Comparison of ENCODE assay signal across 9 mouse cellular contexts in the genomic region with DNA sequence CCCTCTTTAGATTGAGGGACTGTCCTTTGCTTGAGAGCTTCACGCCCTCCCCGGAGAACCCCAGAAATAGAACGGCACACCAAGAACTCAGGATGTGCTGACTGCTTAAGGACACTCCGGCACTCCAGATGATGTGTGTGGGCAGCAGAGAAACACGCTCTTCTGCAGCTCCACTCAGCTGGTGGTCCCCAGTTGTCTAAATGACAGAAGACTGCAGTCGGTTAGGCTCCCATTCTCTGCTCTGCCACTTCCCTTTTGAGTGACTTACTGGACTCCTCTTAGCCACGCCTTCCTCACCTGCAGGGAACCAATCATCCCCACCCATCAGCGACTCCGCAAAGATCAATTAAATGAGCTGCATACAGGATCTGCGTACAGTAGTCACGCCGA. TPM values are rescaled to one million over a fixed set of nuclear protein-coding genes. Genes with fewer than 3 reads are reported as not detected.
DNase-seq lines count a peak whose midpoint lies in the region; ATAC-seq lines count a peak whose summit lies in the region.
"Had no signal": no experiment of that assay in that cellular context is flagged by ENCODE, and none has a peak within 500 bp of the region (broad histone marks: within the 10 kb centered on the region; RNA-seq: fewer than 3 reads in every experiment).

No protein-coding gene starts in this region.

- H3K4me1 ChIP-seq in heart, embryonic 10.5 days, result peaks cover 17% of the 10 kb centered on the region
- peaks cover 59% of the 10 kb centered on the region for H3K4me1 ChIP-seq in liver, embryonic 12.5 days

- no peak for DNase-seq in heart, embryonic 10.5 days (ENCODE audit: low spot score)
- no peak for DNase-seq in heart, adult 9 months (ENCODE audit: low spot score in 2 of 2)
- DNase-seq in cerebellum, adult 8-10 months, result no peak
- DNase-seq in spleen, postnatal 4 days (ENCODE audit: low spot score in 2 of 2), result no peak

- no peaks in the 10 kb centered on the region for H3K27me3 ChIP-seq in heart, embryonic 10.5 days (ENCODE audit: insufficient read depth, poor library complexity, severe bottlenecking)
- peaks cover 37% of the 10 kb centered on the region for H3K27me3 ChIP-seq in liver, embryonic 12.5 days (replicated peaks)

- peak overlapping the region; percentile 49 for H3K4me3 ChIP-seq in heart, embryonic 10.5 days
- H3K4me3 ChIP-seq in liver, embryonic 12.5 days, result peak overlapping the region; percentile 3; the same call in 1 of the 2 replicates

- 28% methylated on average over 12 of the region's 12 CpGs for WGBS in heart, embryonic 10.5 days
- WGBS in liver, embryonic 12.5 days (ENCODE audit: insufficient replicate concordance), result 36% methylated on average over 12 of the region's 12 CpGs

- peak overlapping the region; percentile 32; the same call in 1 of the 2 replicates for H3K9ac ChIP-seq in liver, embryonic 12.5 days

- no peaks in the 10 kb centered on the region for H3K9me3 ChIP-seq in heart, embryonic 10.5 days
- no peaks in the 10 kb centered on the region for H3K9me3 ChIP-seq in liver, embryonic 12.5 days (replicated peaks)

- peak overlapping the region; percentile 50 for H3K4me2 ChIP-seq in liver, embryonic 12.5 days

- no peaks in the 10 kb centered on the region for H3K36me3 ChIP-seq in heart, embryonic 10.5 days
- no peaks in the 10 kb centered on the region for H3K36me3 ChIP-seq in liver, embryonic 12.5 days

- peak overlapping the region; percentile 52; the same call in 1 of the 2 replicates for H3K27ac ChIP-seq in heart, embryonic 10.5 days
- no peak overlapping the region for H3K27ac ChIP-seq in liver, embryonic 12.5 days

- peak; percentile 32 for ATAC-seq in CD4-positive, CD25-positive, alpha-beta regulatory T cell, adult 4 months
- peak; percentile 61 for ATAC-seq in granulocyte monocyte progenitor cell, adult 5-6 weeks (replicated peaks; ENCODE audit: poor library complexity, severe bottlenecking)
- no peak for ATAC-seq in liver, embryonic 12.5 days
- ATAC-seq in cerebellum, adult (ENCODE audit: insufficient number of reproducible peaks, low FRiP score, low TSS enrichment), result no peak

RNA-seq across cellular contexts. Expression of gene Ociad2, which starts 18.9 kb away (rescaled TPM):
- 21.0 and 23.1 TPM in 2 replicates for polyA plus RNA-seq in heart, embryonic 10.5 days (2016; fragmentation: Nextera tagmentation; extraction: Ambion mirVana)
- polyA plus RNA-seq in CD4-positive, CD25-positive, alpha-beta regulatory T cell, adult 4 months (2017; shearing (Covaris generic)), result under 1 TPM; 0.80 to 0.96 TPM
- total RNA-seq in granulocyte monocyte progenitor cell, adult 5-6 weeks (2014; fragmentation: Nextera tagmentation), result 2.6 and 3.5 TPM in 2 replicates
- 3.1 and 5.5 TPM in 2 replicates for total RNA-seq in granulocyte monocyte progenitor cell, adult 5-6 weeks (2017)
- 4.7 and 4.9 TPM in 2 replicates for polyA plus RNA-seq in liver, embryonic 12.5 days (2016; fragmentation: Nextera tagmentation; extraction: Ambion mirVana)

RNA-seq across cellular contexts. Expression of gene Cwh43, which starts 46.1 kb away (rescaled TPM):
- polyA plus RNA-seq in heart, embryonic 10.5 days (2016; fragmentation: Nextera tagmentation; extraction: Ambion mirVana), result 0.09 TPM in 1 of 2 replicates, not detected in the other
- not detected for polyA plus RNA-seq in CD4-positive, CD25-positive, alpha-beta regulatory T cell, adult 4 months (2017; shearing (Covaris generic))
- total RNA-seq in granulocyte monocyte progenitor cell, adult 5-6 weeks (2014; fragmentation: Nextera tagmentation), result not detected in 2 replicates
- not detected in 2 replicates for total RNA-seq in granulocyte monocyte progenitor cell, adult 5-6 weeks (2017)
- not detected in 2 replicates for polyA plus RNA-seq in liver, embryonic 12.5 days (2016; fragmentation: Nextera tagmentation; extraction: Ambion mirVana)
- total RNA-seq: neutrophil, adult 5-6 weeks had no signal

Comparison
In these comparisons a context has a peak if more than half of its experiments do, and no peak if none do; other contexts are left out.
1. ATAC-seq: peak in CD4-positive, CD25-positive, alpha-beta regulatory T cell, adult 4 months (single experiment) and granulocyte monocyte progenitor cell, adult 5-6 weeks (single experiment); none in liver, embryonic 12.5 days (single experiment) and cerebellum, adult (single experiment).